Mouse (Mus musculus): ENCODE measurements around the gene Tex28. TPM values are rescaled to one million over a fixed set of nuclear protein-coding genes. Genes with fewer than 3 reads are reported as not detected.

Tex28 gene
- polyA plus RNA-seq, 1 experiment = not detected

DNA sequence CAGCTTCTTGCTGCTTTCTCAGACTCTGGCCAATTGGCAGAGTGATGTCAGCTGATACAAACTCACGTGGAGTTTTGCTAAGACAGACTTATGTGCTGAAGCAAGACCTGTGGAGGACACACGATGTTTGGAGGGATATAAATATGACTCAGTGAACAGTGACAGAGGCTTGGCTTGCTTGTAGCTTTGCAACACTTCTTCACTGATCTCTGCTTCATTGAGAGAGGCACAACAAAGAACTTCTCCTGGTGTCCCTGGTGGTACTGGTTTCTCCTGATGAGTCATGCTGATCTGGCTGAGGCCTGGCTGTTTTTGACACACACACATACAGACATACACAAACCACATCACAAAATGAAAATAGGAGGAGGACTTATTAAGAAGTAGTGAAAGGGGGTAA is 61.7 kb downstream of the Tex28 start:
- no peak overlapping the region for H3K4me3 ChIP-seq (replicated peaks; ENCODE audit: control insufficient read depth, low read depth, low read length)
- no peak overlapping the region for H3K27ac ChIP-seq (ENCODE audit: control insufficient read depth, insufficient read depth, low read depth, low read length, poor library complexity)
- TF ChIP-seq POLR2A (IDR thresholded peaks at IDR 0.05; ENCODE audit: borderline replicate concordance, control insufficient read depth, low read depth, low read length) (no peak), CTCF (IDR thresholded peaks at IDR 0.05; ENCODE audit: control insufficient read depth, insufficient read depth, low read length) (no peak)
- H3K4me1 ChIP-seq (ENCODE audit: control insufficient read depth, insufficient read depth, low read length) = no peaks in the 10 kb centered on the region
- WGBS = 47% methylated on average over 2 of the region's 2 CpGs

- Histone ChIP-seq H3K27ac (ENCODE audit: control insufficient read depth, insufficient read depth, low read depth, low read length, poor library complexity) (no peak overlapping the region), H3K4me3 (replicated peaks; ENCODE audit: control insufficient read depth, low read depth, low read length) (no peak overlapping the region), H3K4me1 (ENCODE audit: control insufficient read depth, insufficient read depth, low read length) (no peaks in the 10 kb centered on the region)
- no peak for TF ChIP-seq POLR2A (IDR thresholded peaks at IDR 0.05; ENCODE audit: borderline replicate concordance, control insufficient read depth, low read depth, low read length)
- no peak for TF ChIP-seq CTCF (IDR thresholded peaks at IDR 0.05; ENCODE audit: control insufficient read depth, insufficient read depth, low read length)
- 40% methylated on average over 4 of the region's 4 CpGs for WGBS
Measured at GRCm38 (mm10) chrX:74103457-74104188, 64.0 kb downstream of the Tex28 start.

Other genes starting within 250 kb of the Tex28 start
- gene Arhgap4, start 246.0 kb downstream of the Tex28 start, polyA plus RNA-seq (2011; ENCODE audit: insufficient read depth, insufficient read length, low replicate concordance, missing spikeins) = 53.5 and 163 TPM in 2 replicates
- gene Naa10, start 245.9 kb downstream of the Tex28 start, polyA plus RNA-seq (2011; ENCODE audit: insufficient read depth, insufficient read length, low replicate concordance, missing spikeins) = 60.9 and 77.0 TPM in 2 replicates
- 30.7 and 48.6 TPM in 2 replicates for gene Renbp, start 237.0 kb downstream of the Tex28 start, polyA plus RNA-seq (2011; ENCODE audit: insufficient read depth, insufficient read length, low replicate concordance, missing spikeins)
- 38.5 and 58.8 TPM in 2 replicates for gene Hcfc1, start 201.5 kb downstream of the Tex28 start, polyA plus RNA-seq (2011; ENCODE audit: insufficient read depth, insufficient read length, low replicate concordance, missing spikeins)
- 41.4 and 97.5 TPM in 2 replicates for gene Irak1, start 143.9 kb downstream of the Tex28 start, polyA plus RNA-seq (2011; ENCODE audit: insufficient read depth, insufficient read length, low replicate concordance, missing spikeins)
- not detected in 2 replicates for gene Opn1mw, start 40.4 kb downstream of the Tex28 start, polyA plus RNA-seq (2011; ENCODE audit: insufficient read depth, insufficient read length, low replicate concordance, missing spikeins)
- 13.2 and 15.1 TPM in 2 replicates for gene Mecp2, start 32.5 kb downstream of the Tex28 start, polyA plus RNA-seq (2011; ENCODE audit: insufficient read depth, insufficient read length, low replicate concordance, missing spikeins)
- gene Tktl1, start 9.4 kb upstream of the Tex28 start, polyA plus RNA-seq (2011; ENCODE audit: insufficient read depth, insufficient read length, low replicate concordance, missing spikeins) = not detected in 2 replicates
- gene Flna, start 82.0 kb upstream of the Tex28 start, polyA plus RNA-seq (2011; ENCODE audit: insufficient read depth, insufficient read length, low replicate concordance, missing spikeins) = 140 and 356 TPM in 2 replicates
- gene Emd, start 86.8 kb upstream of the Tex28 start, polyA plus RNA-seq (2011; ENCODE audit: insufficient read depth, insufficient read length, low replicate concordance, missing spikeins) = 34.6 and 51.7 TPM in 2 replicates
- gene Rpl10, start 103.0 kb upstream of the Tex28 start, polyA plus RNA-seq (2011; ENCODE audit: insufficient read depth, insufficient read length, low replicate concordance, missing spikeins) = 68.3 and 79.6 TPM in 2 replicates
- 32.4 and 58.0 TPM in 2 replicates for gene Taz, start 114.1 kb upstream of the Tex28 start, polyA plus RNA-seq (2011; ENCODE audit: insufficient read depth, insufficient read length, low replicate concordance, missing spikeins)
- 16.4 and 21.5 TPM in 2 replicates for gene Dnase1l1, start 114.5 kb upstream of the Tex28 start, polyA plus RNA-seq (2011; ENCODE audit: insufficient read depth, insufficient read length, low replicate concordance, missing spikeins)
- 154 and 166 TPM in 2 replicates for gene Atp6ap1, start 129.3 kb upstream of the Tex28 start, polyA plus RNA-seq (2011; ENCODE audit: insufficient read depth, insufficient read length, low replicate concordance, missing spikeins)
- 87.5 and 157 TPM in 2 replicates for gene Gdi1, start 137.2 kb upstream of the Tex28 start, polyA plus RNA-seq (2011; ENCODE audit: insufficient read depth, insufficient read length, low replicate concordance, missing spikeins)
- gene Fam50a, start 145.2 kb upstream of the Tex28 start, polyA plus RNA-seq (2011; ENCODE audit: insufficient read depth, insufficient read length, low replicate concordance, missing spikeins) = 38.8 and 61.0 TPM in 2 replicates
- 3.6 TPM in 2 replicates for gene Plxna3, start 161.2 kb upstream of the Tex28 start, polyA plus RNA-seq (2011; ENCODE audit: insufficient read depth, insufficient read length, low replicate concordance, missing spikeins)
- 39.5 and 58.6 TPM in 2 replicates for gene Lage3, start 185.8 kb upstream of the Tex28 start, polyA plus RNA-seq (2011; ENCODE audit: insufficient read depth, insufficient read length, low replicate concordance, missing spikeins)
- 27.2 and 35.6 TPM in 2 replicates for gene Ubl4a, start 205.4 kb upstream of the Tex28 start, polyA plus RNA-seq (2011; ENCODE audit: insufficient read depth, insufficient read length, low replicate concordance, missing spikeins)
- gene Slc10a3, start 205.5 kb upstream of the Tex28 start, polyA plus RNA-seq (2011; ENCODE audit: insufficient read depth, insufficient read length, low replicate concordance, missing spikeins) = 2.7 TPM in 2 replicates
- gene Fam3a, start 225.4 kb upstream of the Tex28 start, polyA plus RNA-seq (2011; ENCODE audit: insufficient read depth, insufficient read length, low replicate concordance, missing spikeins) = 3.6 and 9.1 TPM in 2 replicates
- 11.6 and 11.7 TPM in 2 replicates for gene Ikbkg, start 225.5 kb upstream of the Tex28 start, polyA plus RNA-seq (2011; ENCODE audit: insufficient read depth, insufficient read length, low replicate concordance, missing spikeins)